Mouse (Mus musculus): ENCODE data around the gene Dnm3. TPM values are rescaled to one million over a fixed set of nuclear protein-coding genes. Genes with fewer than 3 reads are reported as not detected.

Gene Dnm3
- polyA plus RNA-seq, 1 experiment = 0.43 TPM

DNA sequence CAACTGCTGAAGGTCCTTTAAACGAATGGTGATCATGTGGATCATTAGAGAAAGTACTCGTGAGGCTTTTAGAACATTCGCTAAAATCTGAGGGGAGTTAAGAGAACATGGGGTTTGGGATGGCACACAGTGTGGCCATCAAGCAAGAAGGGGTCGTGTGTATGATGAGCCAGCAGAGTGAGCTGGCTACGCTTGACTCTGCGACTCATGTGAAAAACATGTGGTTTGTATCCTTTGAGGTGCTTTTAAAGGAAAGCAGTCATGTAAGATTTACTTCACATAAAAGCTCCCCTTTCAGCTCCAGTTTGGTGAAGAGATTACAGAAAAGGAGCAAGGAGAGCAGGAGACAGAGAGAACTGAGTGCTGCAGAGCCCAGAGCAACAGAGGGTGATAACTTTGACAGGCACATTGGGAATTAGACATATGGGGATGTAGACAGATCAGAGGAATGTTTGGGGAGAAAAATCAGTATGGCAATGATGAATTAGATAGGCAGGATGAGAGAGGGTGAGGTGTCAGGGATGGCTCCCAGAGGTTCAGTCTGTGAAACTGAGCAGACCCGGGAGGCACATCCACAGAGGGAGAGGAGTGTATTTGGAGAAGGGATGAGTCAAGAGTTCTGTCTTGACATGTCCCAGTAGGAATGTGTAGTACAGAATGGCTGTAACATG lies 234.7 kb downstream of the Dnm3 start:
- Histone ChIP-seq H3K27ac (ENCODE audit: insufficient read depth, low read length) (no peak overlapping the region), H3K36me3 (ENCODE audit: control insufficient read depth, insufficient read depth, low read length) (no peaks in the 10 kb centered on the region), H3K4me3 (ENCODE audit: extremely low read depth, insufficient read depth, insufficient read length) (no peak overlapping the region), H3K4me1 (ENCODE audit: control insufficient read depth, insufficient read depth, insufficient read length) (no peaks in the 10 kb centered on the region), H3K27me3 (ENCODE audit: control insufficient read depth, insufficient read depth, low read length) (no peaks in the 10 kb centered on the region)
- no peak for DNase-seq (ENCODE audit: low read depth in 1 of 2, low spot score in 2 of 2)
- WGBS = 81% methylated on average over 7 of the region's 7 CpGs
- TF ChIP-seq CTCF (IDR thresholded peaks at IDR 0.05; ENCODE audit: extremely low read depth, insufficient read depth, insufficient read length, insufficient replicate concordance) (no peak), POLR2A (IDR thresholded peaks at IDR 0.05; ENCODE audit: low read depth, low read length) (no peak)

DNA sequence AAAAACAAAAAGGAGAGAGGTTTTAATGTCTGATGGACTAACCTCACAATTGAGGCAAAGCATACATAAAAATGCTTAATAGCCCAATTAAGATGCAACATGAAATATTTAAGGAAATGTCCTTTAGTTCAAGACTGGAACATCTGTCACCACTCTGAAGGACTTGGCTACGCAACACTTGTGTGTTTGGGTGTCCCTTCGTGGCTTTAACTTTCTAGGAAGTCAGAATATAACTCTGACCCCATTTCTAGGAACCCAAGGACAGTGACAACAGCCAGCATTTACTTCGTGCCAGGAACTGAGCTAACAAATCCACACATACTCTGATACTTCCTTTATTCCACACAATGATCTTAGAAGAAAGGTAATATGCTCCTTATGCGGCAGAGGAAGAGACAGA lies 237.1 kb downstream of the Dnm3 start:
- Histone ChIP-seq H3K36me3 (ENCODE audit: control insufficient read depth, insufficient read depth, low read length) (no peaks in the 10 kb centered on the region), H3K27me3 (ENCODE audit: control insufficient read depth, insufficient read depth, low read length) (no peaks in the 10 kb centered on the region), H3K27ac (ENCODE audit: insufficient read depth, low read length) (no peak overlapping the region), H3K4me3 (ENCODE audit: extremely low read depth, insufficient read depth, insufficient read length) (no peak overlapping the region), H3K4me1 (ENCODE audit: control insufficient read depth, insufficient read depth, insufficient read length) (no peaks in the 10 kb centered on the region)
- 55% methylated on average over 4 of the region's 4 CpGs for WGBS
- no peak for DNase-seq (ENCODE audit: low read depth in 1 of 2, low spot score in 2 of 2)
- no peak for TF ChIP-seq CTCF (IDR thresholded peaks at IDR 0.05; ENCODE audit: extremely low read depth, insufficient read depth, insufficient read length, insufficient replicate concordance)
- no peak for TF ChIP-seq POLR2A (IDR thresholded peaks at IDR 0.05; ENCODE audit: low read depth, low read length)

DNA sequence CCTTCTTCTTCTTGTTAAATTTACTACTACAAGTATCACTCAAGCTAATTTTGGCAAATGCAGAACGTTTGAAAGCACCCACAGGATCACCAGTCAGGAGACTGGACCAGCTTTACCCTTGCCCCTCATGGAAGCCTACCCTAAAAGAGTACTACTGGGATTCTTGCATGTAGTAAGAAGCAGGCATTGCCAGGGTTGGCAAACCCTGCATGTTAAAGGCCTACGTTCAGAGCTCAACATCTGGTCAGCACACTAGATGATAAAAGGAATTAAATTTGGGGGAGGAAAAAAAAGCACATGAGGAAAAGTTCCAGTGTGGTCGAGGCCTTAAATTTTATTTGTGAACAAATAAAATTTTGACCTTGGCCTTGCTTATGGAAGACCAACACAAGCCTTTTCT lies 239.2 kb downstream of the Dnm3 start:
- no peak for TF ChIP-seq CTCF (IDR thresholded peaks at IDR 0.05; ENCODE audit: extremely low read depth, insufficient read depth, insufficient read length, insufficient replicate concordance)
- TF ChIP-seq POLR2A (IDR thresholded peaks at IDR 0.05; ENCODE audit: low read depth, low read length) = no peak
- 65% methylated on average over 3 of the region's 3 CpGs for WGBS
- H3K27me3 ChIP-seq (ENCODE audit: control insufficient read depth, insufficient read depth, low read length) = no peaks in the 10 kb centered on the region
- DNase-seq (ENCODE audit: low read depth in 1 of 2, low spot score in 2 of 2) = no peak
- no peak overlapping the region for H3K27ac ChIP-seq (ENCODE audit: insufficient read depth, low read length)
- H3K4me1 ChIP-seq (ENCODE audit: control insufficient read depth, insufficient read depth, insufficient read length) = no peaks in the 10 kb centered on the region
- H3K4me3 ChIP-seq (ENCODE audit: extremely low read depth, insufficient read depth, insufficient read length) = no peak overlapping the region
- H3K36me3 ChIP-seq (ENCODE audit: control insufficient read depth, insufficient read depth, low read length) = no peaks in the 10 kb centered on the region

DNA sequence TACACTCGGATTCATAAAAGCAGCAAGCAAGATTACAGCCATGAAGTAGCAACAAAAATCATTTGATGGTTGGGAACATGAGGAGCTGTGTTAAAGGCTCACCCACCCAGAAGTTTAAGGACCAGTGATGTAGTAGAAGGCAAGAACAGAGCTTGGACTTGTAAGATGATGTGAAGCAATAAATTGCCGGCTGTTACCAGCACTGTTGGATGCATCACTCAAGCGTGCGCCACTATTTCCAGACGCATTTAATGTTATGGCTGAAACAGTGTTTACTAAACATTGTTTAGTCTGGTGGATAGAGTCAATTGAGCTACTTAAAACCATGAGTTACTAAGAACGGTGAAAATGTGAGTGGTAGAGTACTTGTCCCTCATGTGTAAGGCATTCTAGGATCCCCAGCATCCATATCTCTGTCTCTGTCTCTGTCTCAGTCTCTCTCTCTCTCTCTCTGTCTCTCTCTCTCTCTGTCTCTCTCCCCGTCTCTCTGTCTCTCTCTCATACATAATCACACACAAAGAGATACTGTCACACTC lies 241.1 kb downstream of the Dnm3 start:
- TF ChIP-seq POLR2A (IDR thresholded peaks at IDR 0.05; ENCODE audit: low read depth, low read length) (no peak), CTCF (IDR thresholded peaks at IDR 0.05; ENCODE audit: extremely low read depth, insufficient read depth, insufficient read length, insufficient replicate concordance) (no peak)
- Histone ChIP-seq H3K27me3 (ENCODE audit: control insufficient read depth, insufficient read depth, low read length) (no peaks in the 10 kb centered on the region), H3K4me1 (ENCODE audit: control insufficient read depth, insufficient read depth, insufficient read length) (no peaks in the 10 kb centered on the region), H3K36me3 (ENCODE audit: control insufficient read depth, insufficient read depth, low read length) (no peaks in the 10 kb centered on the region), H3K4me3 (ENCODE audit: extremely low read depth, insufficient read depth, insufficient read length) (no peak overlapping the region), H3K27ac (ENCODE audit: insufficient read depth, low read length) (no peak overlapping the region)
- WGBS = 97% methylated on average over 7 of the region's 7 CpGs
- no peak for DNase-seq (ENCODE audit: low read depth in 1 of 2, low spot score in 2 of 2)

DNA sequence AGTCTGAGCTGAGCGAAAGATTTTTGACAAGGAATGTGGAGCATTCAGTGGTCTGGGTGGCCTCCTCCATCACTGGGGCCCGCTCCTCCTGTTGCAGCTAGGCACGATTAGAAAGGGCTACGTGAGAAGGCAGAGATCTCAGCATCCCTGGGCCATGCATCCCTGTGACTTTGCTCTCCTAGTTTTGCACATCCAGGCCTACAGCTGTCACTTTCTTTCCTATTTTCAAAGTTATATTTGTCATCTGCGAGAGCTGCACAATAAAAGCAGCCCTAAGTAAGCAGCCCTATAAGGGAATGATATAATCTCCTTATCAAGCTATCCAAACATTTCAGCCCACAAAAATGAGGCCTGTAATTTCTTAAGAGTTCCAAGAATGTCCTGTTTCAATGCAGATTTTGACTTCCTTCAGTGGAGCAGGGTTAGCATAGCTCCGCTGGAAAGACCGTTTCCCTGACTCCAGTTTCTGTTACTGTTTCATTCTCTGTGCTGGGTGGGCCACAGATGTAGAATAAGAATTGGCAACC lies 252.2 kb downstream of the Dnm3 start:
- Histone ChIP-seq H3K4me3 (ENCODE audit: extremely low read depth, insufficient read depth, insufficient read length) (no peak overlapping the region), H3K27me3 (ENCODE audit: control insufficient read depth, insufficient read depth, low read length) (no peaks in the 10 kb centered on the region), H3K36me3 (ENCODE audit: control insufficient read depth, insufficient read depth, low read length) (no peaks in the 10 kb centered on the region), H3K4me1 (ENCODE audit: control insufficient read depth, insufficient read depth, insufficient read length) (no peaks in the 10 kb centered on the region), H3K27ac (ENCODE audit: insufficient read depth, low read length) (no peak overlapping the region)
- TF ChIP-seq POLR2A (IDR thresholded peaks at IDR 0.05; ENCODE audit: low read depth, low read length) (no peak), CTCF (IDR thresholded peaks at IDR 0.05; ENCODE audit: extremely low read depth, insufficient read depth, insufficient read length, insufficient replicate concordance) (no peak)
- DNase-seq (ENCODE audit: low read depth in 1 of 2, low spot score in 2 of 2) = no peak
- 88% methylated on average over 7 of the region's 7 CpGs for WGBS

DNA sequence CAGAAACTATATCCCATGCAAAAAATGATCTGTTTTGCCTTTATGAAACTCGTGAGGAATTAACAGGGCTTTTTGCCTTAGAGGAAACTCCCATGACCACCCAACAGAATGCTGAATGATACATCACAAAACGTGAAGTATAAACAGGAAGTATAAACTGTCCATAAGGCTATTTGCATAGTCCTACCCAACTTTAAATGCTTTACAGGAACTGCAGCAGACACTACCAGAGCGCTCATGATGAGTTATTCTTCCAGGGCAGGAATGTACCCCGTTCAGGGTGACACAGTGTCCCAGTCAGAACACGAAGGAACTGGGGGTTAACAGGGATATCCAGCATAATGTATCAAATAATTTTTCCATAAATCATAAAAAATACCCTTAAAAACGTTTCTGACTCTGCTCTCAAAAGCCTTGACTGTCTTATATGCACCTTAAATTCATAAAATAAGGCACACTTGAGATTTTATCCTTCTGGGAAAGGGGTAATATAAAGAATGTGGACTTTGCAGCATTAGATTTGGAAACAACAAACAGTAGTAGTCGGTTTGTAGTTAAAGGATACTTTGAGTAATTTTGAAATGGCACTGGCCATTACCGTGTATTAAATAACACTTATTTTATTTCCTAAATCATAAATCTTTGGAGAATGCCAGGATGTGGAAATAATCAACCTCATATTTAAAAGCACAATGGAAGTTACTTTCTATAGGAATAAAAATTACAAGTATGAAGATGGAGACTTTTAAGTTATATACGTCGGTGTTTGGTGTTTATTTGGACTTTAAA lies 252.8 kb downstream of the Dnm3 start:
- Histone ChIP-seq H3K27ac (ENCODE audit: insufficient read depth, low read length) (no peak overlapping the region), H3K36me3 (ENCODE audit: control insufficient read depth, insufficient read depth, low read length) (no peaks in the 10 kb centered on the region), H3K4me1 (ENCODE audit: control insufficient read depth, insufficient read depth, insufficient read length) (no peaks in the 10 kb centered on the region), H3K27me3 (ENCODE audit: control insufficient read depth, insufficient read depth, low read length) (no peaks in the 10 kb centered on the region), H3K4me3 (ENCODE audit: extremely low read depth, insufficient read depth, insufficient read length) (no peak overlapping the region)
- TF ChIP-seq CTCF (IDR thresholded peaks at IDR 0.05; ENCODE audit: extremely low read depth, insufficient read depth, insufficient read length, insufficient replicate concordance) = no peak
- TF ChIP-seq POLR2A (IDR thresholded peaks at IDR 0.05; ENCODE audit: low read depth, low read length) = no peak
- DNase-seq (ENCODE audit: low read depth in 1 of 2, low spot score in 2 of 2) = no peak
- 69% methylated on average over 10 of the region's 10 CpGs for WGBS
